Mouse (Mus musculus) CH12.LX (cell line): ENCODE data around the gene B4galt2. TPM values are rescaled to one million over a fixed set of nuclear protein-coding genes. Genes with fewer than 3 reads are reported as not detected.

Experiments used
- DNase-seq: peaks from one replicate; pipeline ENCODE4 v3.0.0-alpha.2; 2013; ENCODE audit errors: extremely low read depth
- H3K27ac ChIP-seq: 2 replicates; pipeline ENCODE4 v1.5.1; 2012; ENCODE audit warnings: low read depth, mild to moderate bottlenecking, control low read depth, moderate library complexity; ENCODE audit not compliant: insufficient read depth
- H3K27me3 ChIP-seq: replicated peaks from 2 replicates; pipeline ENCODE3; 2012; ENCODE audit warnings: inconsistent platforms
- H3K36me3 ChIP-seq, 2 experiments: replicated peaks in 1 of 2; 2 replicates each; pipeline versions ENCODE3 to v1.6.1; 2012; ENCODE audit warnings: inconsistent platforms in 1 of 2, low read length in 1 of 2, mild to moderate bottlenecking in 1 of 2, mixed read lengths in 1 of 2, moderate library complexity in 1 of 2; ENCODE audit not compliant: control insufficient read depth in 1 of 2, insufficient read depth in 1 of 2
- H3K4me1 ChIP-seq, 2 experiments: 2 replicates each; pipeline ENCODE4 v1.6.1; 2012; ENCODE audit warnings: inconsistent platforms in 1 of 2, moderate library complexity in 1 of 2; ENCODE audit not compliant: insufficient read depth in 2 of 2, control insufficient read depth in 1 of 2
- H3K4me2 ChIP-seq: 2 replicates; pipeline ENCODE4 v1.6.1; 2012; ENCODE audit warnings: low read depth, mild to moderate bottlenecking, control low read depth; ENCODE audit not compliant: poor library complexity, insufficient read depth, severe bottlenecking
- H3K4me3 ChIP-seq, 3 experiments: fragments of 150-350 bp in 1 of 3; sonication (generic) in 1 of 3; replicated peaks in 1 of 3; 2 replicates each; pipeline versions ENCODE3 to v1.5.1; 2011 to 2012; ENCODE audit warnings: low read depth in 2 of 3, low read length in 2 of 3, mild to moderate bottlenecking in 2 of 3, moderate library complexity in 2 of 3, control low read depth in 1 of 3, improper control_type of control experiment in 1 of 3, inconsistent platforms in 1 of 3, mixed read lengths in 1 of 3; ENCODE audit not compliant: poor library complexity in 1 of 3
- H3K79me2 ChIP-seq: replicated peaks from 2 replicates; pipeline ENCODE4 v1.6.1; 2012; ENCODE audit warnings: mild to moderate bottlenecking, moderate library complexity; ENCODE audit not compliant: control insufficient read depth, poor library complexity, insufficient read depth, severe bottlenecking; ENCODE audit errors: extremely low read depth
- H3K9ac ChIP-seq: 2 replicates; pipeline ENCODE4 v1.6.1; 2012; ENCODE audit warnings: low read depth, mild to moderate bottlenecking, control low read depth, moderate library complexity; ENCODE audit not compliant: insufficient read depth
- H3K9me3 ChIP-seq: replicated peaks from 2 replicates; pipeline ENCODE3; 2012; ENCODE audit warnings: low read length, inconsistent platforms, mixed read lengths
- BHLHE40 ChIP-seq: IDR thresholded peaks from 2 replicates; pipeline ENCODE4 v1.6.1; 2011; ENCODE audit warnings: mild to moderate bottlenecking, low read depth, low read length, improper control_type of control experiment
- CTCF ChIP-seq, 2 experiments: IDR thresholded peaks in 1 of 2; conservative IDR thresholded peaks in 1 of 2; 2 replicates each; pipeline ENCODE4 v1.5.1; 2011 to 2012; ENCODE audit warnings: low read depth in 2 of 2, low read length in 2 of 2, improper control_type of control experiment in 1 of 2, inconsistent platforms in 1 of 2, mild to moderate bottlenecking in 1 of 2, moderate library complexity in 1 of 2
- E2F4 ChIP-seq: IDR thresholded peaks from 2 replicates; pipeline ENCODE4 v1.6.1; 2011; ENCODE audit warnings: low read depth, low read length, improper control_type of control experiment; ENCODE audit not compliant: insufficient replicate concordance
- EP300 ChIP-seq: IDR thresholded peaks from 2 replicates; pipeline ENCODE4 v1.6.1; 2011; ENCODE audit warnings: low read length, improper control_type of control experiment
- ETS1 ChIP-seq: conservative IDR thresholded peaks from 2 replicates; pipeline ENCODE4 v1.6.1; 2012; ENCODE audit warnings: low read depth, mild to moderate bottlenecking, inconsistent platforms, low read length, improper control_type of control experiment, moderate library complexity
- JUN ChIP-seq: IDR thresholded peaks from 2 replicates; pipeline ENCODE4 v1.6.1; 2011; ENCODE audit warnings: low read depth, mild to moderate bottlenecking, low read length, improper control_type of control experiment, moderate library complexity; ENCODE audit not compliant: insufficient read depth
- KAT2A ChIP-seq: IDR thresholded peaks from 2 replicates; pipeline ENCODE4 v1.6.1; 2012; ENCODE audit warnings: low read length, improper control_type of control experiment, inconsistent platforms; ENCODE audit not compliant: insufficient replicate concordance
- NELFE ChIP-seq: IDR thresholded peaks from 2 replicates; pipeline ENCODE4 v1.6.1; 2011; ENCODE audit warnings: low read depth, low read length, improper control_type of control experiment
- NRF1 ChIP-seq: IDR thresholded peaks from 2 replicates; pipeline ENCODE4 v1.6.1; 2014; ENCODE audit warnings: low read depth, mild to moderate bottlenecking, inconsistent platforms, low read length, improper control_type of control experiment, moderate library complexity
- PAX5 ChIP-seq: IDR thresholded peaks from 2 replicates; pipeline ENCODE4 v1.6.1; 2012; ENCODE audit warnings: low read length, inconsistent platforms, mixed read lengths
- POLR2A ChIP-seq: IDR thresholded peaks from 2 replicates; pipeline ENCODE4 v1.6.1; 2011; ENCODE audit warnings: low read depth, mild to moderate bottlenecking, improper control_type of control experiment, low read length
- RAD21 ChIP-seq: IDR thresholded peaks from 2 replicates; pipeline ENCODE4 v1.6.1; 2011; ENCODE audit warnings: low read depth, mild to moderate bottlenecking, low read length, improper control_type of control experiment, moderate library complexity
- SIN3A ChIP-seq: IDR thresholded peaks from 2 replicates; pipeline ENCODE4 v1.6.1; 2012; ENCODE audit warnings: low read length, improper control_type of control experiment, inconsistent platforms
- UBTF ChIP-seq: IDR thresholded peaks from 2 replicates; pipeline ENCODE4 v1.6.1; 2012; ENCODE audit warnings: low read depth, mild to moderate bottlenecking, inconsistent platforms, low read length, improper control_type of control experiment, moderate library complexity
- USF1 ChIP-seq: IDR thresholded peaks from 2 replicates; pipeline ENCODE4 v1.6.1; 2014; ENCODE audit warnings: low read depth, mild to moderate bottlenecking, inconsistent platforms, low read length, improper control_type of control experiment
- USF2 ChIP-seq: conservative IDR thresholded peaks from 2 replicates; pipeline ENCODE4 v1.6.1; 2011; ENCODE audit warnings: low read depth, low read length, improper control_type of control experiment
- ZKSCAN1 ChIP-seq: IDR thresholded peaks from 2 replicates; pipeline ENCODE4 v1.6.1; 2012; ENCODE audit warnings: low read depth, inconsistent platforms, low read length, improper control_type of control experiment, borderline replicate concordance
- dilution Hi-C: fragments of 300-500 bp; cut with MboI; formaldehyde crosslinking; loops from 2 replicates; pipeline ENCODE4 v1.14.3; 2020; ENCODE audit warnings: low sequenced_read_pairs; ENCODE audit not compliant: extremely low pct_unique_long_range_greater_than_20kb, extremely low pct_ligation_motif_present
- in situ Hi-C: fragments of 300-500 bp; cut with MboI; formaldehyde crosslinking; loops from 3 replicates; pipeline ENCODE4 v1.14.3; 2019; ENCODE audit warnings: low sequenced_read_pairs, low pct_ligation_motif_present, low pct_unique_long_range_greater_than_20kb, mixed read lengths
- polyA plus RNA-seq: library from polyadenylated mRNA; unstranded; fragments of >175 nt; gene quantifications from 2 replicates; pipeline ENCODE4 v1.2.1, GENCODE M21; 2012; ENCODE audit warnings: low read depth; ENCODE audit not compliant: insufficient read length
- total RNA-seq, 2 experiments: library from RNA; depleted of rRNA; stranded (reverse); fragments of 300-350 nt in 1 of 2; fragments of >200 nt in 1 of 2; gene quantifications; 2 replicates each; pipeline ENCODE4 v1.2.3; 2012 to 2014

B4galt2 gene
- total and polyA plus RNA-seq, 3 experiments, result 0.14 to 0.25 TPM; not detected in 1

- H3K36me3 ChIP-seq, result peaks cover 10 to 91% of the 10 kb centered on the region in 2 experiments
- no peak for DNase-seq
- H3K9ac ChIP-seq, result no peak overlapping the region
- no peak overlapping the region for H3K4me2 ChIP-seq
- H3K79me2 ChIP-seq, result no peaks in the 10 kb centered on the region
- TF ChIP-seq RAD21, result no peak
- no peak for TF ChIP-seq USF1
- no peak for TF ChIP-seq USF2
- TF ChIP-seq UBTF, result no peak
- TF ChIP-seq KAT2A, result no peak
- TF ChIP-seq POLR2A, result no peak
- TF ChIP-seq EP300, result no peak
- no peak for TF ChIP-seq BHLHE40
- no peak for TF ChIP-seq SIN3A
- no peak for TF ChIP-seq E2F4
- TF ChIP-seq PAX5, result no peak
- no peak for TF ChIP-seq CTCF (conservative IDR thresholded peaks at IDR 0.05 in 1 of 2, IDR thresholded peaks at IDR 0.05 in 1 of 2; ENCODE audit: low read depth in 2 of 2, low read length in 2 of 2)
- no peak overlapping the region for H3K27ac ChIP-seq
- in situ Hi-C loops, result no loop called here
- no peak overlapping the region for H3K4me3 ChIP-seq
- H3K9me3 ChIP-seq, result no peaks in the 10 kb centered on the region
- H3K27me3 ChIP-seq, result no peaks in the 10 kb centered on the region
- H3K4me1 ChIP-seq, result no peaks in the 10 kb centered on the region
- dilution Hi-C loops, result no loop called here
Measured at GRCm38 (mm10) chr4:117878301-117878700, 5.0 kb downstream of the B4galt2 start.

GRCm38 (mm10) chr4:117873615-117874014 is 9.7 kb downstream of the B4galt2 start:
- 0 out of 4 replicates have a peak, but pooled peaks cover 0 to 4% of the 10 kb centered on the region in 2 experiments for H3K4me1 ChIP-seq
- H3K27me3 ChIP-seq, result no peaks in the 10 kb centered on the region
- in situ Hi-C loops, result no loop called here
- no peaks in the 10 kb centered on the region for H3K79me2 ChIP-seq
- dilution Hi-C loops, result no loop called here
- no peak overlapping the region for H3K4me3 ChIP-seq
- H3K27ac ChIP-seq, result no peak overlapping the region
- TF ChIP-seq E2F4 (no peak), CTCF (conservative IDR thresholded peaks at IDR 0.05 in 1 of 2, IDR thresholded peaks at IDR 0.05 in 1 of 2; ENCODE audit: low read depth in 2 of 2, low read length in 2 of 2) (no peak), ZKSCAN1 (no peak), JUN (no peak), SIN3A (no peak), NELFE (no peak), PAX5 (no peak), KAT2A (no peak), ETS1 (no peak), NRF1 (no peak)
- DNase-seq, result no peak
- no peak overlapping the region for H3K4me2 ChIP-seq
- no peaks in the 10 kb centered on the region for H3K9me3 ChIP-seq
- peaks cover 7 to 88% of the 10 kb centered on the region in 2 experiments for H3K36me3 ChIP-seq
- H3K9ac ChIP-seq, result no peak overlapping the region
